Mouse (Mus musculus): ENCODE measurements at regions not wholly inside any gene's neighbourhood (a gene's known extent, or its start where the extent isn't known, plus 50 kb on each side); places are given as distances from the start of the nearest gene placed in this dataset.

- Histone ChIP-seq H3K4me1 (peaks cover 7% of the 10 kb centered on the region), H3K4me3 (no peak overlapping the region), H3K4me2 (no peak overlapping the region), H3K27me3 (replicated peaks) (no peaks in the 10 kb centered on the region), H3K9ac (no peak overlapping the region), H3K27ac (replicated peaks) (0 out of 2 replicates have a peak overlapping the region, but pooled peaks have one; percentile 20), H3K36me3 (no peaks in the 10 kb centered on the region), H3K9me3 (no peaks in the 10 kb centered on the region)
- ATAC-seq (ENCODE audit: extremely low read depth, insufficient number of reproducible peaks, low FRiP score, low TSS enrichment) = no peak
- 78% methylated on average over 7 of the region's 7 CpGs for WGBS
Observed at GRCm38 (mm10) chr17:14571143-14571542, 122.9 kb downstream of the Thbs2 start.

GRCm38 (mm10) chr17:14570266-14570775 lies 123.7 kb downstream of the Thbs2 start:
- 37% methylated on average over 6 of the region's 6 CpGs for WGBS
- no peak for ATAC-seq (ENCODE audit: extremely low read depth, insufficient number of reproducible peaks, low FRiP score, low TSS enrichment)
- Histone ChIP-seq H3K4me3 (no peak overlapping the region), H3K9ac (no peak overlapping the region), H3K4me2 (no peak overlapping the region), H3K4me1 (peaks cover 4% of the 10 kb centered on the region; the same call in 1 of the 2 replicates), H3K9me3 (no peaks in the 10 kb centered on the region), H3K36me3 (no peaks in the 10 kb centered on the region), H3K27ac (replicated peaks) (peak overlapping the region; percentile 67), H3K27me3 (replicated peaks) (no peaks in the 10 kb centered on the region)

GRCm38 (mm10) chr17:14562191-14562590 lies 131.8 kb downstream of the Thbs2 start:
- Histone ChIP-seq H3K4me2 (no peak overlapping the region), H3K4me1 (no peaks in the 10 kb centered on the region), H3K9me3 (no peaks in the 10 kb centered on the region), H3K27ac (replicated peaks) (no peak overlapping the region), H3K9ac (no peak overlapping the region), H3K4me3 (no peak overlapping the region), H3K36me3 (no peaks in the 10 kb centered on the region), H3K27me3 (replicated peaks) (no peaks in the 10 kb centered on the region)
- WGBS = 70% methylated on average over 6 of the region's 6 CpGs
- ATAC-seq (ENCODE audit: extremely low read depth, insufficient number of reproducible peaks, low FRiP score, low TSS enrichment) = no peak

- H3K27me3 ChIP-seq (replicated peaks) = 0 out of 2 replicates have a peak, but pooled peaks cover 4% of the 10 kb centered on the region
- no peak overlapping the region for H3K4me3 ChIP-seq
- no peaks in the 10 kb centered on the region for H3K36me3 ChIP-seq
- no peak overlapping the region for H3K9ac ChIP-seq
- H3K4me1 ChIP-seq = 0 out of 2 replicates have a peak, but pooled peaks cover 4% of the 10 kb centered on the region
- no peaks in the 10 kb centered on the region for H3K9me3 ChIP-seq
- no peak for ATAC-seq (ENCODE audit: extremely low read depth, insufficient number of reproducible peaks, low FRiP score, low TSS enrichment)
- H3K27ac ChIP-seq (replicated peaks) = no peak overlapping the region
- no peak overlapping the region for H3K4me2 ChIP-seq
Observed at GRCm38 (mm10) chr17:14557214-14557613, 136.8 kb downstream of the Thbs2 start.

GRCm38 (mm10) chr17:14553195-14553594 lies 140.8 kb downstream of the Thbs2 start:
- no peaks in the 10 kb centered on the region for H3K9me3 ChIP-seq
- H3K27ac ChIP-seq (replicated peaks) = no peak overlapping the region
- ATAC-seq (ENCODE audit: extremely low read depth, insufficient number of reproducible peaks, low FRiP score, low TSS enrichment) = no peak
- no peak overlapping the region for H3K4me3 ChIP-seq
- no peak overlapping the region for H3K4me2 ChIP-seq
- no peak overlapping the region for H3K9ac ChIP-seq
- WGBS = 72% methylated on average over 3 of the region's 3 CpGs
- no peaks in the 10 kb centered on the region for H3K36me3 ChIP-seq
- H3K4me1 ChIP-seq = 0 out of 2 replicates have a peak, but pooled peaks cover 5% of the 10 kb centered on the region
- 0 out of 2 replicates have a peak, but pooled peaks cover 4% of the 10 kb centered on the region for H3K27me3 ChIP-seq (replicated peaks)

GRCm38 (mm10) chr17:14552081-14552480 lies 142.0 kb downstream of the Thbs2 start:
- Histone ChIP-seq H3K36me3 (no peaks in the 10 kb centered on the region), H3K27me3 (replicated peaks) (0 out of 2 replicates have a peak, but pooled peaks cover 4% of the 10 kb centered on the region), H3K4me1 (0 out of 2 replicates have a peak, but pooled peaks cover 5% of the 10 kb centered on the region), H3K4me2 (no peak overlapping the region), H3K27ac (replicated peaks) (no peak overlapping the region), H3K9ac (no peak overlapping the region), H3K4me3 (no peak overlapping the region), H3K9me3 (0 out of 2 replicates have a peak, but pooled peaks cover 6% of the 10 kb centered on the region)
- 83% methylated on average over 4 of the region's 4 CpGs for WGBS
- ATAC-seq (ENCODE audit: extremely low read depth, insufficient number of reproducible peaks, low FRiP score, low TSS enrichment) = no peak

GRCm38 (mm10) chr17:14551610-14552009 lies 142.4 kb downstream of the Thbs2 start:
- H3K4me2 ChIP-seq = no peak overlapping the region
- 0 out of 2 replicates have a peak, but pooled peaks cover 7% of the 10 kb centered on the region for H3K9me3 ChIP-seq
- H3K27me3 ChIP-seq (replicated peaks) = 0 out of 2 replicates have a peak, but pooled peaks cover 4% of the 10 kb centered on the region
- WGBS = 60% methylated on average over 4 of the region's 4 CpGs
- no peak overlapping the region for H3K4me3 ChIP-seq
- 0 out of 2 replicates have a peak, but pooled peaks cover 5% of the 10 kb centered on the region for H3K4me1 ChIP-seq
- H3K27ac ChIP-seq (replicated peaks) = no peak overlapping the region
- H3K9ac ChIP-seq = no peak overlapping the region
- no peaks in the 10 kb centered on the region for H3K36me3 ChIP-seq
- ATAC-seq (ENCODE audit: extremely low read depth, insufficient number of reproducible peaks, low FRiP score, low TSS enrichment) = no peak

GRCm38 (mm10) chr17:14545822-14546473 lies 148.1 kb downstream of the Thbs2 start:
- Histone ChIP-seq H3K36me3 (no peaks in the 10 kb centered on the region), H3K27ac (replicated peaks) (no peak overlapping the region), H3K4me3 (no peak overlapping the region), H3K27me3 (replicated peaks) (no peaks in the 10 kb centered on the region), H3K9ac (no peak overlapping the region), H3K4me1 (no peaks in the 10 kb centered on the region), H3K9me3 (0 out of 2 replicates have a peak, but pooled peaks cover 7% of the 10 kb centered on the region), H3K4me2 (peak overlapping the region; percentile 38; the same call in 1 of the 2 replicates)
- WGBS = 29% methylated on average over 16 of the region's 16 CpGs
- ATAC-seq (ENCODE audit: extremely low read depth, insufficient number of reproducible peaks, low FRiP score, low TSS enrichment) = no peak

- H3K4me1 ChIP-seq = peaks cover 9% of the 10 kb centered on the region
- no peak overlapping the region for H3K4me3 ChIP-seq
- H3K9me3 ChIP-seq = 0 out of 2 replicates have a peak, but pooled peaks cover 7% of the 10 kb centered on the region
- no peak overlapping the region for H3K9ac ChIP-seq
- H3K27ac ChIP-seq (replicated peaks) = no peak overlapping the region
- WGBS = 45% methylated on average over 4 of the region's 4 CpGs
- ATAC-seq (ENCODE audit: extremely low read depth, insufficient number of reproducible peaks, low FRiP score, low TSS enrichment) = no peak
- H3K4me2 ChIP-seq = no peak overlapping the region
- no peaks in the 10 kb centered on the region for H3K27me3 ChIP-seq (replicated peaks)
- no peaks in the 10 kb centered on the region for H3K36me3 ChIP-seq
Observed at GRCm38 (mm10) chr17:14544343-14545002, 149.6 kb downstream of the Thbs2 start.

GRCm38 (mm10) chr17:14541035-14541434 lies 153.0 kb downstream of the Thbs2 start:
- H3K36me3 ChIP-seq = no peaks in the 10 kb centered on the region
- no peaks in the 10 kb centered on the region for H3K9me3 ChIP-seq
- H3K27me3 ChIP-seq (replicated peaks) = no peaks in the 10 kb centered on the region
- peaks cover 9% of the 10 kb centered on the region for H3K4me1 ChIP-seq
- WGBS = 55% methylated on average over 8 of the region's 8 CpGs
- H3K4me3 ChIP-seq = no peak overlapping the region
- H3K4me2 ChIP-seq = no peak overlapping the region
- H3K27ac ChIP-seq (replicated peaks) = peak overlapping the region; percentile 58
- no peak overlapping the region for H3K9ac ChIP-seq
- ATAC-seq (ENCODE audit: extremely low read depth, insufficient number of reproducible peaks, low FRiP score, low TSS enrichment) = no peak

- H3K4me2 ChIP-seq = no peak overlapping the region
- H3K27me3 ChIP-seq (replicated peaks) = no peaks in the 10 kb centered on the region
- no peak; the same call in 1 of the 2 replicates for ATAC-seq (ENCODE audit: extremely low read depth, insufficient number of reproducible peaks, low FRiP score, low TSS enrichment)
- no peak overlapping the region for H3K9ac ChIP-seq
- peaks cover 9% of the 10 kb centered on the region for H3K4me1 ChIP-seq
- no peaks in the 10 kb centered on the region for H3K36me3 ChIP-seq
- peak overlapping the region; percentile 58 for H3K27ac ChIP-seq (replicated peaks)
- no peak overlapping the region for H3K4me3 ChIP-seq
- H3K9me3 ChIP-seq = no peaks in the 10 kb centered on the region
- WGBS = 38% methylated on average over 5 of the region's 5 CpGs
Observed at GRCm38 (mm10) chr17:14540269-14540975, 153.6 kb downstream of the Thbs2 start.

Measured in heart, embryonic 13.5 days (tissue).